Mouse (Mus musculus) monocyte, adult 5-6 weeks (primary cell): Measurements from ENCODE around the gene Tecpr2. TPM values are rescaled to one million over a fixed set of nuclear protein-coding genes. Genes with fewer than 3 reads are reported as not detected.

Source experiments
- ATAC-seq: fragments of 153-309, 156-312 bp; replicated peaks from 2 replicates; pipeline ENCODE4 v1.8.0; 2017; ENCODE audit warnings: mild to moderate bottlenecking; ENCODE audit not compliant: low TSS enrichment, insufficient number of reproducible peaks, severe bottlenecking, poor library complexity, low FRiP score
- total RNA-seq: library from RNA; stranded (forward); fragments of 200-1000, 200-491, 200-594 nt; gene quantifications from 3 replicates; pipeline ENCODE4 v1.2.3, GENCODE M21; 2017

Tecpr2 gene
- total RNA-seq, 1 experiment from 2014 or later = 3.8 TPM

- no peak for ATAC-seq
Observed at GRCm38 (mm10) chr12:110935983-110936620, 47.0 kb downstream of the Tecpr2 start.

- no peak for ATAC-seq
Observed at GRCm38 (mm10) chr12:110937496-110937895, 48.4 kb downstream of the Tecpr2 start.

- ATAC-seq = no peak
Observed at GRCm38 (mm10) chr12:110939385-110939784, 50.3 kb downstream of the Tecpr2 start.

- no peak for ATAC-seq
Observed at GRCm38 (mm10) chr12:110940869-110941268, 51.8 kb downstream of the Tecpr2 start.

- ATAC-seq = no peak
Observed at GRCm38 (mm10) chr12:110946216-110946615, 57.2 kb downstream of the Tecpr2 start.

DNA sequence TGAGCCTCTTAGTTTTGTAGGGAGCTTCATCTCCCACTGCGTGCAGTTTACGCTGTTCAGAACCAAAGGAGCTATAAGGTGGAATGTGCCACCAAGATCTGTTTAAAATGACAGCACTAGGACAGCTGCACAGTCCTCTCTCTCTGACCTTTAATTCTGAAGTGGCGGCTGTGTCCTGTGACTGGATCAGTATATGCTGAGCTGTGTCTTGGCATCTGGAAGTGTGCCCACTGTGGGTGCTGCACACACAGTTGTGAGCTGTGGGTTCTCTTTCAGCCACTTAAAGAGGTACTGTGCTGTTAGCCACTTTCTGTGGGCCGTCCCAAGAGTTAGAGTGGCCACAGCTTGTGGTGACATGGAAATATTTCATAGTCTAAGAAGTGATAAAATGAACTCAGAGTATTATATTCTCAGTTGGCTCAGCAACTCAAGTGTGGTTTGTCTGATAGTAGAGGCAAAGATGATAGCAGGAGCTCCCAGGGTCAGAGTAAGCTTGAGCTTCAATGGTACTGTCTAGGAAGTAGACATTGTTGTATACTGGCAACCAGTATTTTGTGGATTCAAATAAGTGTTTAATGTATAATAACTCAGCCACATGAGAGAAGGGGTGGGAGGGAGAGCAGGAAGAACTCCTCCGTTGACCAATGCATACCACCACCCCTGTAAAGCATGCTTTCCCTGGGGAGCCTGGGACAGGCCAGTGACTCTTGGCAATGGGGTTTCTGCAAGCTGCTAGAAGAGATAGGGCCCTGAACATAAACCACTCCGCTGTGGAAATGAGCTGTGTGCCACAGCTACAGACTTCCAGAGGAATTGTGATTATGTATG, 59.2 kb downstream of the Tecpr2 start:
- no peak for ATAC-seq

GRCm38 (mm10) chr12:110948910-110949201, 59.8 kb downstream of the Tecpr2 start:
- no peak for ATAC-seq

DNA sequence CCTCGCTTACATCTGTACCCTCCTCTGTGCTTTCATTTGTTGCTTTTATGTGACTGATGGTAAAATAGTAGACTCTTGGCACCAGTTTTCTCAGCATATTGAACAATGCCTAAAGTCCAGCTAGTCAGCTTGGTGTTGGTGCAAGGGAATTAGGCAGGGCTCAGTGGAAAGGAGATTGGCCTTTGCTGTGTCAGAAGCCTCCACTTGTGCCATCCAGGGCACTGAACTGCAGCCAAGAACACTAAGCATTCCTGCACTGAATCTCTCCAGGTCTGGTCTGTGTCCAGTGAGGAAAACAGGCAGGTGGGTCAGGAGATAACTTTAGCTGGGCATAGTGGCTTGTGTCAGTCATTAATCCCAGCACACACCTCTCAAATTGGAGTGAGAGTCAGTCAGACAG, 60.3 kb downstream of the Tecpr2 start:
- no peak for ATAC-seq

DNA sequence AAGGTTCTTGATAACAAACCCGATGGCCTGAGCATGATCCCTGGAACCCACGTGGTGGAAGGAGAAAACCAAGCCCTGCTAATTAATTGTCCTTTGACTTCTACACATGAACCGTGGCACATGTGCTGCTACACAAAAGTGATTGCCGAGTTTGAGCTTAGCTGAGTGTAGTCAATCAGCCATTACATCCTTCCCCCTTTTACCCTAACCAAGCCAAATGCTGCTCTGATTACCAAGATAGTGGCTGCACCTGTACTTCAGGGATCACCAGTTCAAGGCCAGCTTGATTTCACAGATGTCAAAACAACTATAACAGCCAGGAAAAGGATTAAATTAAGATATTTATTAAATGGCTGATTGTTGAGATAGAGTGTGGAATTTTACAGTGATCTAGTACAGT, 61.1 kb downstream of the Tecpr2 start:
- no peak for ATAC-seq

DNA sequence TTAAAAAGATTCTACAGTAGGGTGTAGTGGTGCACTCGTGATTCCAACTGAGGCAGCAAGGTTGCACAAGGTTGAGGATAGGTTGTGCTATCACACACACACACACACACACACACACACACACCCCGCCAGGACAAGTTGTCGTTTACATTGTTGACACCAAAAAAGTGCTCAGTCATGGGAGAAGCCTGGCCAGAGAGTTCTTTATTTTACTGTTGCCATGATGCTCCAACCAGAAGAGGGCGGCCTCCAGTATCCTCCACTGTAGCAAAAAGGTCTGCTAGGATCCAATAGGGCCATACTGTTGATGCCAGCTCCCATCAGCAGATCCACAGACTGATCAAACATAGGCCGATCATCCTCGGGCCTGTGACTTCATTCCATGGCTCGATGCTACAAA, 62.2 kb downstream of the Tecpr2 start:
- ATAC-seq = no peak

DNA sequence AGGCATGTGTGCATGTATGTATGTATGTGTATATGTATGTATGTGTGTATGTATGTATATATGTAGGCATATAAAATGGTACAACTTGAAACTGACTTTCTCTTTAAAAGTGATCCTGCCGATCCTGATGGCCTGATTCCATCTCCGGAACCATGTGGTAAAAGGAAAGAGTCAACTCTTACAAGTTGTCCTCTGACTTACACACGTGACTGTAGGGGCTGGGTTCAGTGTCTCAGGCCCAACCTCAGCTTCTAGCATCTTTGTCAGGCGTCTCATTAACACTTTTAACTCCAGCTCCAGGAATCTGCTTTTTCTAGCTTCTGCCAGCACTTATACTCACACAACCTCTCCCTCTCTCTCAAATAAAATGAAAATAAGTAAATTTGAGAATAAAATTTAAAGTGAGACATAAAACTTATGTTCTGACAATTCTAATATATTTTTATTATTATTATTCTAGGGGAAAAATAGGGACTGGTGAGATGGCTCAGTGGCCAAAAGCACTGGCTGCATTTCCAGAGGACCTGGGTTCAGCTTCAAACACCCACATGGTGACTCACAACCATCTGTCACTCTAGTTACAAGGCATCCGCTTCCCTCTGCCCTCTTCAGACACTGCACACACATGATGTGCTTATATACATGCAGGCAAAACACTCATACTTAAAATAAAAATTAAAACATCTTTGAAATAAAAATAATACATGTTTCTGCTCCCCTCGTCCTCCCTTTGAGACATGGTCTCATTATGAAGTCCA, 63.7 kb downstream of the Tecpr2 start:
- ATAC-seq = no peak

DNA sequence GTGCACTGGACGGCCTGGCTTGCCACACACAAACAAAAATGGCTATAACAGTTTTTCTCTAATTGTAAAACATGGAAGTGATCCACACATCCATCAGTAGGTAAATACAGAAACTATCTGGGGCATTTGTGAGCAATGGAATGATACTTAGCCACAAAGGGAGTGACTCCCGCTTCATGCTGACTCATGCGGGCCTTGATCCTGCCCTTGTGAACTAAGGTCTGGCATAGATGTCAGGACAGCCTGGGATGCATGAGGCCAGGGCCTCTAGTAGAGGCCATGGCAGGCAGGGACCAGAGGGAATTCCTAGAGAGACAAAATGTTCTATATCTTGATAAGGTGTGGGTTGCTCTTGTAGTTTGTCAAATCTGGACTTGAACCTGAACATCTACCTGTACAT, 64.4 kb downstream of the Tecpr2 start:
- ATAC-seq = no peak

GRCm38 (mm10) chr12:110953900-110954299, 64.8 kb downstream of the Tecpr2 start:
- no peak for ATAC-seq

GRCm38 (mm10) chr12:110954351-110954991, 65.4 kb downstream of the Tecpr2 start:
- no peak for ATAC-seq

- ATAC-seq = no peak
Observed at GRCm38 (mm10) chr12:110961973-110962372, 72.9 kb downstream of the Tecpr2 start.

DNA sequence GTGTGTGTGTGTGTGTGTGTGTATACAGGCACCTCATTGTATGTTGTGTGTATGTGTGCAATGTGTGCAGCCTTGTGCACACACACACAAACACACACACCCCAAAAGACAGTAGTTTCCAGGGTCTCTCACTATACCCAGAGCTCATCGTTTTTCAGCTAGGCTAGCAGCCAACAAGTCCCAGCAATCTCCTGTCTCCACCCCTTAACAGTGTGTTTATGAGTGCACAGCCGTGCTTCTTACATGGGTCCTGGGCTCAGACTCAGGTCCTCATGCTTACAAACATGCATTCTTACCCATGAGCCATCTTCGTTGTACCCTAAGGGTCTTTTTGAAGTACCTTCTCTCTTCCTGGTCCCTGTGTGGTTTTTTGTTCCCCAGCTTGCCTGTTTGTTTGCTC, 76.4 kb downstream of the Tecpr2 start:
- no peak for ATAC-seq

GRCm38 (mm10) chr12:110966079-110966478, 77.0 kb downstream of the Tecpr2 start:
- ATAC-seq = no peak

DNA sequence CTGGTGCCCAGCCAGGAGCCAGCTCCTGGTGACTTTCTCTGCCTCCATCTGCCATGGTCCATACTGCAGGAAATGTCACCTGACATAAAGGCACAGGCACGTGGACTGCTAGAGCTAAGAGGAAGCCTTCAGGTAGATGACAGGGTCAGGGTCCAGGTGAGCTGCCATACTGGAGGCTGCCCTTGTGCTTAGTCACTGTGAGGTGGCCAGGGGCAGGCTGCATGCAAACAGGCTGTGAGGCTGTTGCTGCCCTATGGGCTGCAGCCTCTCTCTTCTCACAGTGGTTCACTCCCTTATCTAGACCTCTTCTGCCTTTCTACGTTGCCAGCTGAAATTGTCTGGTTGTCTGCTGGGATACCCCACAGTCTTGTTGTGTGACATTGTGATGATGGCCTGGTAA, 78.1 kb downstream of the Tecpr2 start:
- no peak for ATAC-seq

DNA sequence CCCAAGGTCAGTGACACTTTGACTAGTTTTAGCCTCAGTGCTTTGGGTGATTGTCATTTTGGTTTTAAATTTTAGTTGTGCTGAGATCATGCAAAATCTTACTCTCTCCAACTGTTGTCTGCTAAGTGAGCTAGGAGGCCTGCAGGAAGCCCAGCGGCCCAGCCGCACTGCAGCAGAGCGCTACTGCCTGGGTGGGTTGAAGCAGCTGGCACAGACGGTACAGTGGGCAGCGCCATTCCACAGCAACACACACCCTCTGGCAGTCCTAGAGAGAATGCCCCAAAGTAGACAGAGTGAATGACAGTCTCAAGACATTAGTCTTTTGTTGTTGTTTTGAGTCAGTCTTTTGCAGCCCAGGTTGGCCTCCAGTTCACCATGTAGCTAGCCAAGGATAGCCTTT, 81.3 kb downstream of the Tecpr2 start:
- no peak for ATAC-seq
